Mouse (Mus musculus): ENCODE data around the gene Cgn. TPM values are rescaled to one million over a fixed set of nuclear protein-coding genes. Genes with fewer than 3 reads are reported as not detected.

Gene Cgn
- polyA plus RNA-seq, 1 experiment, result 6.8 TPM

- no peak overlapping the region for H3K27ac ChIP-seq (ENCODE audit: insufficient read depth, low read depth, low read length)
- H3K4me1 ChIP-seq (ENCODE audit: control insufficient read depth, insufficient read depth, low read length), result no peaks in the 10 kb centered on the region
- no peaks in the 10 kb centered on the region for H3K27me3 ChIP-seq (replicated peaks; ENCODE audit: control insufficient read depth, insufficient read depth, low read length)
- no peak overlapping the region for H3K4me3 ChIP-seq (ENCODE audit: insufficient read depth, low read depth, low read length)
- TF ChIP-seq POLR2A (IDR thresholded peaks at IDR 0.05; ENCODE audit: low read depth, low read length) (no peak), CTCF (conservative IDR thresholded peaks at IDR 0.05; ENCODE audit: insufficient read depth, insufficient read length, low read depth, low read length) (peak; percentile 69)
- WGBS, result 18% methylated on average over 4 of the region's 4 CpGs
- DNase-seq, result peak; percentile 52
- H3K36me3 ChIP-seq (ENCODE audit: control insufficient read depth, insufficient read depth, low read length), result no peaks in the 10 kb centered on the region
Measured at GRCm38 (mm10) chr3:94811628-94812027, 25.3 kb upstream of the Cgn start.

- no peaks in the 10 kb centered on the region for H3K27me3 ChIP-seq (replicated peaks; ENCODE audit: control insufficient read depth, insufficient read depth, low read length)
- no peak overlapping the region for H3K27ac ChIP-seq (ENCODE audit: insufficient read depth, low read depth, low read length)
- peak; percentile 14 for DNase-seq
- no peaks in the 10 kb centered on the region for H3K36me3 ChIP-seq (ENCODE audit: control insufficient read depth, insufficient read depth, low read length)
- no peak for TF ChIP-seq POLR2A (IDR thresholded peaks at IDR 0.05; ENCODE audit: low read depth, low read length)
- no peak for TF ChIP-seq CTCF (conservative IDR thresholded peaks at IDR 0.05; ENCODE audit: insufficient read depth, insufficient read length, low read depth, low read length)
- H3K4me3 ChIP-seq (ENCODE audit: insufficient read depth, low read depth, low read length), result no peak overlapping the region
- no peaks in the 10 kb centered on the region for H3K4me1 ChIP-seq (ENCODE audit: control insufficient read depth, insufficient read depth, low read length)
- 83% methylated on average over 1 of the region's 1 CpGs for WGBS
Measured at GRCm38 (mm10) chr3:94808296-94808695, 22.0 kb upstream of the Cgn start.

- no peak for TF ChIP-seq POLR2A (IDR thresholded peaks at IDR 0.05; ENCODE audit: low read depth, low read length)
- no peak for TF ChIP-seq CTCF (conservative IDR thresholded peaks at IDR 0.05; ENCODE audit: insufficient read depth, insufficient read length, low read depth, low read length)
- no peak overlapping the region for H3K4me3 ChIP-seq (ENCODE audit: insufficient read depth, low read depth, low read length)
- DNase-seq, result no peak
- WGBS, result 89% methylated on average over 4 of the region's 4 CpGs
- no peaks in the 10 kb centered on the region for H3K36me3 ChIP-seq (ENCODE audit: control insufficient read depth, insufficient read depth, low read length)
- H3K27me3 ChIP-seq (replicated peaks; ENCODE audit: control insufficient read depth, insufficient read depth, low read length), result no peaks in the 10 kb centered on the region
- no peaks in the 10 kb centered on the region for H3K4me1 ChIP-seq (ENCODE audit: control insufficient read depth, insufficient read depth, low read length)
- no peak overlapping the region for H3K27ac ChIP-seq (ENCODE audit: insufficient read depth, low read depth, low read length)
Measured at GRCm38 (mm10) chr3:94804976-94805375, 18.7 kb upstream of the Cgn start.

- no peaks in the 10 kb centered on the region for H3K36me3 ChIP-seq (ENCODE audit: control insufficient read depth, insufficient read depth, low read length)
- TF ChIP-seq CTCF (conservative IDR thresholded peaks at IDR 0.05; ENCODE audit: insufficient read depth, insufficient read length, low read depth, low read length) (no peak), POLR2A (IDR thresholded peaks at IDR 0.05; ENCODE audit: low read depth, low read length) (no peak)
- H3K4me3 ChIP-seq (ENCODE audit: insufficient read depth, low read depth, low read length), result no peak overlapping the region
- WGBS, result 36% methylated on average over 10 of the region's 10 CpGs
- no peak for DNase-seq
- no peaks in the 10 kb centered on the region for H3K4me1 ChIP-seq (ENCODE audit: control insufficient read depth, insufficient read depth, low read length)
- H3K27ac ChIP-seq (ENCODE audit: insufficient read depth, low read depth, low read length), result no peak overlapping the region
- no peaks in the 10 kb centered on the region for H3K27me3 ChIP-seq (replicated peaks; ENCODE audit: control insufficient read depth, insufficient read depth, low read length)
Measured at GRCm38 (mm10) chr3:94804146-94804545, 17.9 kb upstream of the Cgn start.

GRCm38 (mm10) chr3:94796181-94796580 lies 9.9 kb upstream of the Cgn start:
- no peaks in the 10 kb centered on the region for H3K36me3 ChIP-seq (ENCODE audit: control insufficient read depth, insufficient read depth, low read length)
- no peak overlapping the region for H3K27ac ChIP-seq (ENCODE audit: insufficient read depth, low read depth, low read length)
- no peak for DNase-seq
- TF ChIP-seq CTCF (conservative IDR thresholded peaks at IDR 0.05; ENCODE audit: insufficient read depth, insufficient read length, low read depth, low read length), result no peak
- TF ChIP-seq POLR2A (IDR thresholded peaks at IDR 0.05; ENCODE audit: low read depth, low read length), result no peak
- H3K27me3 ChIP-seq (replicated peaks; ENCODE audit: control insufficient read depth, insufficient read depth, low read length), result no peaks in the 10 kb centered on the region
- H3K4me1 ChIP-seq (ENCODE audit: control insufficient read depth, insufficient read depth, low read length), result no peaks in the 10 kb centered on the region
- no peak overlapping the region for H3K4me3 ChIP-seq (ENCODE audit: insufficient read depth, low read depth, low read length)

GRCm38 (mm10) chr3:94795596-94796140 lies 9.4 kb upstream of the Cgn start:
- TF ChIP-seq POLR2A (IDR thresholded peaks at IDR 0.05; ENCODE audit: low read depth, low read length) (no peak), CTCF (conservative IDR thresholded peaks at IDR 0.05; ENCODE audit: insufficient read depth, insufficient read length, low read depth, low read length) (no peak)
- no peak for DNase-seq
- no peaks in the 10 kb centered on the region for H3K27me3 ChIP-seq (replicated peaks; ENCODE audit: control insufficient read depth, insufficient read depth, low read length)
- H3K4me3 ChIP-seq (ENCODE audit: insufficient read depth, low read depth, low read length), result no peak overlapping the region
- WGBS, result 79% methylated on average over 7 of the region's 7 CpGs
- H3K4me1 ChIP-seq (ENCODE audit: control insufficient read depth, insufficient read depth, low read length), result no peaks in the 10 kb centered on the region
- no peak overlapping the region for H3K27ac ChIP-seq (ENCODE audit: insufficient read depth, low read depth, low read length)
- no peaks in the 10 kb centered on the region for H3K36me3 ChIP-seq (ENCODE audit: control insufficient read depth, insufficient read depth, low read length)

GRCm38 (mm10) chr3:94794359-94794758 lies 8.1 kb upstream of the Cgn start:
- Histone ChIP-seq H3K4me3 (ENCODE audit: insufficient read depth, low read depth, low read length) (no peak overlapping the region), H3K27me3 (replicated peaks; ENCODE audit: control insufficient read depth, insufficient read depth, low read length) (no peaks in the 10 kb centered on the region), H3K36me3 (ENCODE audit: control insufficient read depth, insufficient read depth, low read length) (no peaks in the 10 kb centered on the region), H3K27ac (ENCODE audit: insufficient read depth, low read depth, low read length) (no peak overlapping the region), H3K4me1 (ENCODE audit: control insufficient read depth, insufficient read depth, low read length) (no peaks in the 10 kb centered on the region)
- TF ChIP-seq POLR2A (IDR thresholded peaks at IDR 0.05; ENCODE audit: low read depth, low read length), result no peak
- no peak for TF ChIP-seq CTCF (conservative IDR thresholded peaks at IDR 0.05; ENCODE audit: insufficient read depth, insufficient read length, low read depth, low read length)
- DNase-seq, result no peak
- 84% methylated on average over 2 of the region's 2 CpGs for WGBS

Data from kidney, adult 2 months (tissue).